ENCODE assay signal across 8 mouse cellular contexts in the genomic region with DNA sequence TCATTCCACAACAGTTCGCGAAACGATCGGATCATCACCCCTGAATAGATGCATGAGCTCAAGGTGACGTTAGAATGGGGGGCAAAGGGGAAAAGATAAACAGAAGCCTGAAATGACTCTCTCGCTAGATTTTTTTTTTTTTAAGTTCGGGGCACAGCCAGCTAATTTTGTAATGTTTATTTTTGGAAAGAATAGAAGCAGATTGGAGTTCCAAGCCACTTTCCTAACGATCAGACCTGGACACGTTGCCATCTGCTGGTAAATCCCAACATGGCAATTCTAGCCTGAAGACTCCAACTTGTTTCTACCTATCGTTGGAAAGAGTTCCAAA. TPM values are rescaled to one million over a fixed set of nuclear protein-coding genes. Genes with fewer than 3 reads are reported as not detected.
DNase-seq lines count a peak whose midpoint lies in the region; ATAC-seq lines count a peak whose summit lies in the region.

A gene (minus strand): TSS at position 53 of the 331 bp plus-strand sequence.

- no peaks in the 10 kb centered on the region for H3K27me3 ChIP-seq in hindbrain, embryonic 14.5 days (ENCODE audit: control insufficient read depth, insufficient read depth, low read length)

- 36% methylated on average over 10 of the region's 10 CpGs for WGBS in hindbrain, embryonic 14.5 days

- H3K4me3 ChIP-seq in hindbrain, embryonic 14.5 days (replicated peaks; ENCODE audit: low read length), result peak within 1 kb of the TSS; percentile 87

- peak; percentile 69 to 73 for DNase-seq in right cerebral cortex, adult 2 months (ENCODE audit: low spot score in 2 of 2)
- no peak for DNase-seq in right cerebral cortex, postnatal 36 days (ENCODE audit: low spot score in 2 of 2)
- peak; percentile 85 for DNase-seq in cerebellum, adult 9-10 months
- DNase-seq in gastrocnemius, adult 18-20 months (ENCODE audit: low spot score), result peak; percentile 84
- DNase-seq in hindbrain, embryonic 14.5 days (ENCODE audit: low spot score), result peak; percentile 68
- peak; percentile 73 for DNase-seq in left cerebral cortex, adult 11 months (ENCODE audit: low spot score)
- DNase-seq in lung, postnatal 25 days (ENCODE audit: low spot score), result peak; percentile 81

- peak within 1 kb of the TSS; percentile 96 for H3K4me2 ChIP-seq in hindbrain, embryonic 14.5 days (replicated peaks)

- peak within 1 kb of the TSS; percentile 82 for H3K27ac ChIP-seq in hindbrain, embryonic 14.5 days

- no peak for ATAC-seq in hindbrain, embryonic 14.5 days (ENCODE audit: low FRiP score)
- ATAC-seq in granulocyte monocyte progenitor cell, adult 5-6 weeks (replicated peaks; ENCODE audit: poor library complexity, severe bottlenecking), result no peak

- peaks cover 22% of the 10 kb centered on the region for H3K4me1 ChIP-seq in hindbrain, embryonic 14.5 days (replicated peaks; ENCODE audit: control insufficient read depth, insufficient read depth, low read length)

- H3K9me3 ChIP-seq in hindbrain, embryonic 14.5 days (ENCODE audit: control insufficient read depth, low read length), result no peaks in the 10 kb centered on the region

- peak within 1 kb of the TSS; percentile 89 for H3K9ac ChIP-seq in hindbrain, embryonic 14.5 days

- H3K36me3 ChIP-seq in hindbrain, embryonic 14.5 days (replicated peaks; ENCODE audit: control insufficient read depth, insufficient read depth), result peaks cover 25% of the 10 kb centered on the region

RNA-seq across cellular contexts. Expression of the gene that starts here (rescaled TPM):
- 10 to 100 TPM; 41.5 to 54.8 TPM for total RNA-seq in gastrocnemius, adult 18-20 months (2021)
- 31.7 and 38.4 TPM in 2 replicates for polyA plus RNA-seq in hindbrain, embryonic 14.5 days (2014; fragmentation: Nextera tagmentation; extraction: Ambion mirVana)
- total RNA-seq in granulocyte monocyte progenitor cell, adult 5-6 weeks (2014; fragmentation: Nextera tagmentation), result 0.06 and 0.28 TPM in 2 replicates
- 0.39 and 0.62 TPM in 2 replicates for total RNA-seq in granulocyte monocyte progenitor cell, adult 5-6 weeks (2017)

Comparison
In these comparisons a context has a peak if more than half of its experiments do, and no peak if none do; other contexts are left out.
1. RNA of the gene that starts here (total RNA-seq): 41.5 to 54.8 TPM in gastrocnemius, adult 18-20 months; 0.06 to 0.62 TPM in granulocyte monocyte progenitor cell, adult 5-6 weeks; every median in the first group is over 10 times any median in the second.
2. DNase-seq: peak in right cerebral cortex, adult 2 months (2 of 2), cerebellum, adult 9-10 months (single experiment), gastrocnemius, adult 18-20 months (single experiment), hindbrain, embryonic 14.5 days (single experiment), left cerebral cortex, adult 11 months (single experiment) and lung, postnatal 25 days (single experiment); none in right cerebral cortex, postnatal 36 days (0 of 2).